Mouse (Mus musculus) G1E (cell line): ENCODE results near the gene Nrxn3. TPM values are rescaled to one million over a fixed set of nuclear protein-coding genes. Genes with fewer than 3 reads are reported as not detected.

Experiments
- ATAC-seq: 2 replicates; pipeline ENCODE4 v1.8.0; 2016; ENCODE audit warnings: mild to moderate bottlenecking; ENCODE audit not compliant: insufficient number of reproducible peaks, poor library complexity, low FRiP score, severe bottlenecking; ENCODE audit errors: extremely low read depth
- DNase-seq: peaks from one replicate; pipeline ENCODE4 v3.0.0; 2012; ENCODE audit warnings: low spot score
- H3K27me3 ChIP-seq: 2 replicates; pipeline ENCODE4 v1.6.1; 2012; ENCODE audit warnings: mild to moderate bottlenecking, low read length, inconsistent platforms; ENCODE audit not compliant: insufficient read depth
- H3K36me3 ChIP-seq: replicated peaks from 2 replicates; pipeline ENCODE3; 2012; ENCODE audit warnings: mild to moderate bottlenecking, inconsistent platforms
- H3K4me1 ChIP-seq: 2 replicates; pipeline ENCODE4 v1.6.1; 2012; ENCODE audit warnings: low read depth, low read length, inconsistent platforms, mixed read lengths; ENCODE audit not compliant: insufficient read depth
- H3K4me3 ChIP-seq: 2 replicates; pipeline ENCODE4 v1.5.1; 2012; ENCODE audit warnings: low read depth, mild to moderate bottlenecking, inconsistent platforms, low read length, moderate library complexity, mixed read lengths
- H3K9me3 ChIP-seq: replicated peaks from 2 replicates; pipeline ENCODE4 v1.6.1; 2012; ENCODE audit warnings: inconsistent platforms
- CTCF ChIP-seq: IDR thresholded peaks from 2 replicates; pipeline ENCODE4 v1.5.1; 2012; ENCODE audit warnings: low read depth, low read length, inconsistent platforms, mixed read lengths
- GATA1 ChIP-seq: IDR thresholded peaks from 2 replicates; pipeline ENCODE4 v1.6.1; 2012; ENCODE audit warnings: borderline replicate concordance, low read length, inconsistent platforms, mixed read lengths
- GATA2 ChIP-seq: IDR thresholded peaks from 2 replicates; pipeline ENCODE4 v1.6.1; 2012; ENCODE audit warnings: low read depth, low read length, inconsistent platforms, borderline replicate concordance
- POLR2AphosphoS5 ChIP-seq: IDR thresholded peaks from 2 replicates; pipeline ENCODE4 v1.6.1; 2012; ENCODE audit warnings: low read depth, low read length, inconsistent platforms; ENCODE audit not compliant: insufficient replicate concordance
- TAL1 ChIP-seq: conservative IDR thresholded peaks from 2 replicates; pipeline ENCODE4 v1.6.1; 2012; ENCODE audit warnings: low read depth, low read length, inconsistent platforms, mixed read lengths
- polyA plus RNA-seq: library from polyadenylated mRNA; stranded (reverse); fragments of >175 nt; gene quantifications from 2 replicates; pipeline ENCODE4 v1.2.3, GENCODE M21; 2012
- total RNA-seq, 2 experiments: library from RNA; stranded (forward) in 1 of 2; stranded (reverse) in 1 of 2; fragments of 200-1000 nt in 1 of 2; fragments of >200 nt in 1 of 2; fragmentation: Nextera tagmentation in 1 of 2; gene quantifications; 2 replicates each; pipeline ENCODE4 v1.2.3; 2014 to 2017

Nrxn3 gene
- total and polyA plus RNA-seq, 3 experiments = 0.22 TPM; not detected in 2

DNA sequence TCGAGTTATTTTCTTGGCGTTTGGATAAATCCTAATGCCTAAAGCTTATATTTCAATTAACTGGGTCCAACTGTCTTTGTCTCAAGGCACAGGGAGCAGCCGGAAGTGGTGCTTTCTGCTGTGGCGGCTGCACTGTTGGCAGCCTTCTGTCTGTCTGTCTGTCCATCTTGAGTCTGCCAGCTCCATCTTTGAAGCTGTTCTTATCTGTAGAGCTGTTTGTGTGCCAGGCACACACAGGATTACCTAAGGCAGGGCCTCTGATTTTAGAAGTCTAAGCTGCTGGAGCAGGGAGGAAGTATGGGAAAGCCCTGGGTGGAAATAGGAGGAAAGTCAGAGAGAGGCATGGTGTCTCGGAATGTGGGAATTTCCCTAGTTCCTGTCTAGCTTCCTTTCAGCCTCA lies 262.1 kb downstream of the Nrxn3 start:
- no peak for DNase-seq
- H3K4me3 ChIP-seq = peak overlapping the region; percentile 60; the same call in 1 of the 2 replicates
- H3K4me1 ChIP-seq = peaks cover 44% of the 10 kb centered on the region
- no peaks in the 10 kb centered on the region for H3K36me3 ChIP-seq
- no peak for TF ChIP-seq GATA2
- TF ChIP-seq TAL1 = no peak
- TF ChIP-seq POLR2AphosphoS5 = no peak
- TF ChIP-seq GATA1 = no peak
- no peak for TF ChIP-seq CTCF
- peak; percentile 31 for ATAC-seq
- no peaks in the 10 kb centered on the region for H3K9me3 ChIP-seq
- peaks cover 8% of the 10 kb centered on the region; the same call in 1 of the 2 replicates for H3K27me3 ChIP-seq

DNA sequence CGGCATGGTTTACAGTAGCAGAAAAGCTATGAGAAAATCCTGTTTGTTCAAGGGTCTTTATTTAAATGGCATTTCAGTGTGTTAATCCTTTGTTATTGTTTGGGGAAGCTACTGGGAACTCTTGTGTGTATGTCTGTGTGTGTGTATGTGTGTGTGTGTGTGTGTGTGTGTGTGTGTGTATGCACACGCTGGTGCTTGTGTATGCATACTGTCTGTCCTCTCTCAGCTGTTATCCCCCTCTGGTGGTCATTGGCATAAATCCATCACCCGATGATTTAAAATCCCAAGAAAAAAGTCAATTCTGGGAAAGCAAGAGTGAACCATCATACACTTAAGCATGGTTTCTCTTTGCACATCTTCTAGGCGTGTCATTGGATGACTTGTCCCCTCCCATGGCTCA lies 264.4 kb downstream of the Nrxn3 start:
- H3K27me3 ChIP-seq = peaks cover 8% of the 10 kb centered on the region; the same call in 1 of the 2 replicates
- H3K4me3 ChIP-seq = no peak overlapping the region
- no peaks in the 10 kb centered on the region for H3K36me3 ChIP-seq
- ATAC-seq (no peak), DNase-seq (no peak)
- H3K9me3 ChIP-seq = no peaks in the 10 kb centered on the region
- TF ChIP-seq CTCF = peak; percentile 6; the same call in 1 of the 2 replicates
- TF ChIP-seq GATA1 = no peak
- no peak for TF ChIP-seq TAL1
- peaks cover 44% of the 10 kb centered on the region for H3K4me1 ChIP-seq

DNA sequence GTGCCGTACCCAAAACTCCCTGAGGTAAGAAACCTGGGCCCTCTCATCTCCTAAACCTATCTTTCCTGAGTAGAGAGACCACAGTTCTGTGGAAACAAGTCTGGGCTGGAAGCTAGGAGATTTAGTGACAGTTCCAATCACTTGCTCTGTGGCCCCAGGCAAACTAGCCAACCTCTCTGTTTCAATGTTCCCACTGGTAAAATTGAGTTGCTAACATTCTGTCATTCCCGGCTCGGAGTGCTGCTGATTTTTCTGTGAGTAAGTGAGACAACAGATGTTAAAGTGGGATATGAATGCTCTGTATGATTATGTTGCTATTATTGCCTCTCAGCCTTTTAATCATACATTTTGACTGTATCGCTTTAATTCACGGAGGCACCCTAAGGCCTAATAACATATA lies 268.1 kb downstream of the Nrxn3 start:
- H3K27me3 ChIP-seq = peaks cover 8% of the 10 kb centered on the region; the same call in 1 of the 2 replicates
- no peak overlapping the region for H3K4me3 ChIP-seq
- no peak for ATAC-seq
- H3K36me3 ChIP-seq = no peaks in the 10 kb centered on the region
- no peak for DNase-seq
- H3K4me1 ChIP-seq = peaks cover 11% of the 10 kb centered on the region
- no peak for TF ChIP-seq CTCF
- TF ChIP-seq TAL1 = no peak
- TF ChIP-seq POLR2AphosphoS5 = no peak
- TF ChIP-seq GATA1 = no peak
- TF ChIP-seq GATA2 = no peak
- no peaks in the 10 kb centered on the region for H3K9me3 ChIP-seq

DNA sequence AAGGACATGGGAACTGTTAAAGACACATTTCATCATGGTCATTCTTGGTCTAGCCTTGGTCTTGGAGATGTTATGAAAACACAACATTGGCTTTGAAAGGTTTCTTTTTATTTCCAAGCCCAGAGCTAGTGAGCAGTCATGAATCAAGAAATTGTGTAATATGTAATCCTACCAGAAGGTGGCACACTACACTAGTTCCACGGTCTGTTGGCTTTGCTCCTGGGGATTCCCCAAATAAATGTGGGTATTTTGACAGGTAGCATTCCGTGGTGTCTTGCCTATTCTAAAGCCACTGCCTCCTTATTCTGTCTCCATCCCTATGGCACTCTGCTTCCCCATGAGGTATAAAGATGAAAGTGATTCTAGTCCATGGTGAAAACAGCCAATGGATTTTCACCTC lies 269.5 kb downstream of the Nrxn3 start:
- DNase-seq (peak; percentile 43), ATAC-seq (peak; percentile 52; the same call in 1 of the 2 replicates)
- Histone ChIP-seq H3K4me1 (peaks cover 2% of the 10 kb centered on the region), H3K27me3 (peaks cover 15% of the 10 kb centered on the region), H3K9me3 (no peaks in the 10 kb centered on the region), H3K4me3 (no peak overlapping the region), H3K36me3 (no peaks in the 10 kb centered on the region)
- TF ChIP-seq GATA2 (no peak), CTCF (peak; percentile 43; the same call in 1 of the 2 replicates)

DNA sequence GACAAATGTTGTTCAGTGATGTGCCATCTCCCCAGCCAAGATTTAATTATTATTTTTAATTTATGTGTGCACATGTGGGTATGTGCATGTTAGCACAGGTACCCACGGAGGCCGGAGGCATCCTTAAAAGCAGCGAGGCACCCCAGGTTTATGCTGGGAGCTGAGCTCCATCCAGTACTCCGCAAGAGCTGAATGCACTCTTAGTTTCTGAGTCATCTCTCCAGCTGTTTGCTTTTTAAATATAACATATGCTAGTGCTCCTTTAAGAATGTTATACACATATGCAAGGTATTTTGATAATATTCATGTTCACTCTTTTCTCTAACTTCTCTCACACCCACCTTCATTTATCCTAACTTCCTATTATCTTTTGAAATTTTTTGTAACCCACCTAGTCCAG lies 271.1 kb downstream of the Nrxn3 start:
- Histone ChIP-seq H3K36me3 (no peaks in the 10 kb centered on the region), H3K27me3 (peaks cover 15% of the 10 kb centered on the region), H3K4me1 (no peaks in the 10 kb centered on the region), H3K4me3 (no peak overlapping the region), H3K9me3 (no peaks in the 10 kb centered on the region)
- ATAC-seq (no peak), DNase-seq (no peak)
- TF ChIP-seq TAL1 (no peak), CTCF (no peak), GATA1 (no peak), POLR2AphosphoS5 (no peak), GATA2 (no peak)

DNA sequence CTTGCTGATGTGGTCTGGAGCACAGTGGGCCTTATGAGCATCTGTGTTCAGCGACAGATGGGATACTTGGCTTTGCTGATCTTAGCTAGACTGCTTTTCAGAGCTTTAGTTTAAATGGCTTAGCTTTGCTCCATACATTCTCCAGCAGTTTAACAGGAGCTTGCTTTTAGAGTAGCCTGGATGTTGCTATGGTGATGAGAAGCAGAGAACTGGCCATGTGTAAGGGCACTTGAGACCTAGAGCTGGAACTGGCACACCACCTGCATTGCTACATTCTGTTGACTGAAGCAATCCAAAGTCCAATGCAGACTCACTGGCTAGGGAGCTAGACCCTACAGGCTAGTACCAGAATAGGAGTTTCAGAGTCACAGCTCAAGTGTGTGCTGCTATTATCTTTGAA lies 293.8 kb downstream of the Nrxn3 start:
- TF ChIP-seq POLR2AphosphoS5 = no peak
- TF ChIP-seq GATA2 = no peak
- no peak for TF ChIP-seq TAL1
- TF ChIP-seq GATA1 = no peak
- no peak for TF ChIP-seq CTCF
- H3K36me3 ChIP-seq = no peaks in the 10 kb centered on the region
- ATAC-seq = no peak
- peaks cover 4% of the 10 kb centered on the region; the same call in 1 of the 2 replicates for H3K27me3 ChIP-seq
- H3K9me3 ChIP-seq = no peaks in the 10 kb centered on the region
- no peak for DNase-seq
- no peak overlapping the region for H3K4me3 ChIP-seq
- 0 out of 2 replicates have a peak, but pooled peaks cover 3% of the 10 kb centered on the region for H3K4me1 ChIP-seq

DNA sequence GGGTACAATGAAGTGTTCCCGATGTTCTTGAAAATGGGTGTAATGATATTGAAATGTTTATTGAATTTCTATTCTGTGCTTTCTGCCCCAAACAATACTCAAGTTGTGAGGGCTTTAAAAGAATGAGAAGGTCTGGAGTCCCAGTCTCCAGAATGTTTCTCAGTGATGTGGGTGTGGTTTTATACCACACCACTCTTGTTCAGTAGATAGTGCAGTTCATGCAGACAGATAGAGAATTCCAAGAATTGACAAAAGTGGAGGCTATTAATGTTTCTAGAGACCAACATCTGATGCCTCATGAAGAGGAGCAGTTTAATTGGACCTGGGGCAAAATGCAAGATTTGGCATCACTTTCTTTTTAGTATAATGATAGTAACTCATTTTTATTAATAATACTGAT lies 302.5 kb downstream of the Nrxn3 start:
- peaks cover 4% of the 10 kb centered on the region; the same call in 1 of the 2 replicates for H3K27me3 ChIP-seq
- DNase-seq (no peak), ATAC-seq (0 out of 2 replicates have a peak, but pooled peaks have one; percentile 24)
- no peaks in the 10 kb centered on the region for H3K9me3 ChIP-seq
- TF ChIP-seq POLR2AphosphoS5 = no peak
- TF ChIP-seq TAL1 = no peak
- no peak for TF ChIP-seq GATA2
- H3K36me3 ChIP-seq = no peaks in the 10 kb centered on the region
- H3K4me1 ChIP-seq = peaks cover 7% of the 10 kb centered on the region; the same call in 1 of the 2 replicates
- no peak overlapping the region for H3K4me3 ChIP-seq
